Mouse (Mus musculus) neutrophil, adult 65 days (primary cell): Measurements from ENCODE around the gene Rbm33. TPM values are rescaled to one million over a fixed set of nuclear protein-coding genes. Genes with fewer than 3 reads are reported as not detected.

Source experiments
- total RNA-seq: library from RNA; stranded (reverse); gene quantifications from 2 replicates; pipeline ENCODE4 v1.2.4, GENCODE M21; 2023

Rbm33 gene
- 83.7 and 100 TPM in 2 replicates for total RNA-seq

DNA sequence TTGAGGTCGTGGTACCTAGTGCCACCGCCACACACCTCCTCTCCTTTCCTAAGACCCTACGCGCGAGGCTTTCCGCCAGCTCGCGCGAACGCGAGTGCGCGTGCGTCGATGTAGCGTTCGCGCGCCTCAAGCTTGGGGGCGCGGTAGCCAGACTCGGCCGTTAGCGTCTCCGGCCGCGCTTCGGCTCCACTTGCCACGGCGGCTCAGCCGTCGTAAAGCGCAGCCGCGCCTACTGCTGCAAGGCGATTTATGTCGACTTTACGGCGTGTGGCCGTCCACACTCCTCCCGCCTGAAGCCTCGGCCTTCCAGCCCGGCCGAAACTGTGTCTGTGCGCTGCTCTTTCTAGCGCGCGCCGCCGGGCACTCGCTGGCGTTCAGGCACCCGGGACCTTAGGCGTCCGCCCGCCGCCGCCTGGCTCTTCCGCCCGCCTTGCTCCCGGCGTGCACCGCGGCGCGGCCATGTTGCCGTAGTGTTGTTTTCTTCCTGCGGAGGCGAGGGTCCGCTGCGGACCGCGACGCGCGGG is at the start of gene Rbm33:
Gene Rbm33, plus strand, starts transcription at position 400 of the 524 bp plus-strand sequence.

DNA sequence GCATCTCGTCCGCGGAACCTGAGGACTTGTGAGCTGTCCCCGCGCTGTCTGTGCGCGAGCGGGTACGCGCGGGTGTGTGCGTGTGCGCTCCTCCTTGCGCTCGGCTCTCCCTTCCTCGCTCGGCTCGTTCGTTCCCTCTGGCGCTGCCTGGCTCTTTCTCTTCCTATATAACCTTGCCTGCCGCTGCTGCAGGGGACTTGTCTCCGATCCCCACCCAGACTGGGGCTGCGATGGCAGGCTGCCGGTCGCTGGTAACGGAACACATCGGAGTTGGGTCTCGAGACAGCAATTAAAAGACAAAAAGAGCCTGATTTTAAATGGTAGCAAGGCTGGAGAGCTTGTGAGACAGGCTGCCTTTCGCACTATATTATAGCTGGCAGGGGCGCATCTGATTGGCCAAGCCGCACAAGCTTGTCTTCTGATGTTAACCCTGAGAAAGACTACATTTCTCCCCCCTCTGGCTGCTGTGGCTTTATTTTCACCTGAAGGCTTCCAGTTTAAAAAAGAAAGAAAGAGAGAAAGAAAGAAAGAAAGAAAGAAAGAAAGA is 149.9 kb downstream of the Rbm33 start, which contains the start of gene Shh:
Gene Shh, minus strand, starts transcription at position 497 of the 547 bp plus-strand sequence.

Other genes with a start within 250 kb of the Rbm33 start
- 56.0 and 61.7 TPM in 2 replicates for gene Insig1, start 245.8 kb upstream of the Rbm33 start, total RNA-seq
- gene En2, start 151.4 kb upstream of the Rbm33 start, total RNA-seq, result not detected in 2 replicates
- gene Cnpy1, start 71.3 kb upstream of the Rbm33 start, total RNA-seq, result not detected in 2 replicates
- gene Shh, start 150.1 kb downstream of the Rbm33 start, total RNA-seq, result not detected in 2 replicates